ENCODE assay signal across 9 mouse cellular contexts in the genomic region with DNA sequence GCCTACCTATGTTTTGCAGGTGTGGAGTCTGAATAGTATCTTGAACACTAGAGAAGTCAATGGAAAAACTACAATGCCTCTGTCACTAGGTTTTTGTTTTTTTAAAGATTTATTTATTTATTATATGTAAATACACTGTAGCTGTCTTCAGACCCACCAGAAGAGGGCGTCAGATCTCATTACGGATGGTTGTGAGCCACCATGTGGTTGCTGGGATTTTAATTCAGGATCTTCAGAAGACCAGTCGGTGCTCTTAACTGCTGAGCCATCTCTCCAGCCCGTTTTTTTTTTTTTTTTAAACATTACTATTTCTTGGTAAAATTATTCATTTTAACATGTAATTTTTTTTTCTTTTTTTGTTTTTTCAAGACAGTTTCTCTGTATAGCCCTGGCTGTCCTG. TPM values are rescaled to one million over a fixed set of nuclear protein-coding genes. Genes with fewer than 3 reads are reported as not detected.
DNase-seq lines count a peak whose midpoint lies in the region; ATAC-seq and TF ChIP-seq lines count a peak whose summit lies in the region.
"Not testable (repeated sequence)": the region's sequence is repeated elsewhere in the genome, so short reads cannot be mapped to it uniquely, and the experiment has no call there.
"Had no signal": no experiment of that assay in that cellular context is flagged by ENCODE, and none has a peak within 500 bp of the region (broad histone marks: within the 10 kb centered on the region; RNA-seq: fewer than 3 reads in every experiment).

No protein-coding gene starts in this region.

- H3K9ac ChIP-seq in ES-Bruce4 (ENCODE audit: low read depth, poor library complexity, severe bottlenecking): peak overlapping the region; percentile 9; the same call in 1 of the 2 replicates
- H3K9ac ChIP-seq in intestine, postnatal 0 days (ENCODE audit: low read depth, low read length); lung, embryonic 14.5 days; stomach, postnatal 0 days (ENCODE audit: low read length): not testable (repeated sequence)

- TF ChIP-seq EP300 in ES-Bruce4 (IDR thresholded peaks at IDR 0.05; ENCODE audit: insufficient read depth, low read depth, low read length); stomach, postnatal 0 days (optimal IDR thresholded peaks at IDR 0.05): not testable (repeated sequence)

- H3K9me3 ChIP-seq in ES-Bruce4 (replicated peaks; ENCODE audit: control insufficient read depth, insufficient read depth, low read length, poor library complexity, severe bottlenecking); intestine, postnatal 0 days (ENCODE audit: control insufficient read depth); lung, embryonic 14.5 days (ENCODE audit: low read depth, low read length); stomach, postnatal 0 days (ENCODE audit: control insufficient read depth, low read length): not testable (repeated sequence)

- H3K4me3 ChIP-seq in ES-Bruce4 (ENCODE audit: low read depth, low read length); intestine, postnatal 0 days (ENCODE audit: low read depth, low read length); left cerebral cortex, adult 2 months; lung, embryonic 14.5 days (ENCODE audit: low read depth, low read length); stomach, postnatal 0 days (ENCODE audit: low read depth, low read length): not testable (repeated sequence)

- 45% methylated on average over 4 of the region's 4 CpGs for WGBS in intestine, postnatal 0 days
- 39% methylated on average over 4 of the region's 4 CpGs for WGBS in lung, embryonic 14.5 days
- 40% methylated on average over 4 of the region's 4 CpGs for WGBS in stomach, postnatal 0 days

- not testable (repeated sequence) for ATAC-seq in intestine, postnatal 0 days; lung, embryonic 14.5 days (ENCODE audit: insufficient read depth); stomach, postnatal 0 days (ENCODE audit: low FRiP score, low TSS enrichment)

- DNase-seq in 3T3-L1 (ENCODE audit: low read depth, low spot score) (peak; percentile 17), ZHBTc4 (ENCODE audit: low read depth, low spot score) (peak; percentile 30)
- peak; percentile 12 for DNase-seq in heart, adult 11 months
- DNase-seq in left cerebral cortex, adult 2 months (ENCODE audit: extremely low spot score in 1 of 2, low spot score in 2 of 2); lung, embryonic 14.5 days; stomach, postnatal 0 days (ENCODE audit: low spot score): not testable (repeated sequence)

- intact Hi-C loops in left cerebral cortex, adult 2 months (cut with DNase I): not testable (repeated sequence)

- peaks cover 45% of the 10 kb centered on the region for H3K36me3 ChIP-seq in ES-Bruce4 (ENCODE audit: control insufficient read depth, insufficient read depth, low read length, poor library complexity, severe bottlenecking)
- H3K36me3 ChIP-seq in intestine, postnatal 0 days (ENCODE audit: control insufficient read depth, insufficient read depth); stomach, postnatal 0 days (ENCODE audit: control insufficient read depth, insufficient read depth, low read length): not testable (repeated sequence)
- peaks cover 39% of the 10 kb centered on the region for H3K36me3 ChIP-seq in lung, embryonic 14.5 days (ENCODE audit: insufficient read depth)

- not testable (repeated sequence) for H3K27me3 ChIP-seq in ES-Bruce4 (ENCODE audit: control insufficient read depth, insufficient read depth, low read length, poor library complexity, severe bottlenecking); intestine, postnatal 0 days (replicated peaks; ENCODE audit: control insufficient read depth, insufficient read depth, low read length); lung, embryonic 14.5 days (ENCODE audit: insufficient read depth, low read length); stomach, postnatal 0 days (ENCODE audit: control insufficient read depth, insufficient read depth, low read length)

- not testable (repeated sequence) for TF ChIP-seq CTCF in ES-Bruce4 (IDR thresholded peaks at IDR 0.05; ENCODE audit: low read depth, low read length)
- TF ChIP-seq CTCF in intestine, postnatal 0 days (IDR thresholded peaks at IDR 0.05; ENCODE audit: low read depth): peak; percentile 51
- TF ChIP-seq CTCF in left cerebral cortex, adult 2 months (IDR thresholded peaks at IDR 0.05): peak; percentile 54
- peak; percentile 30 for TF ChIP-seq CTCF in lung, embryonic 14.5 days (IDR thresholded peaks at IDR 0.05; ENCODE audit: low read depth)
- peak; percentile 56 for TF ChIP-seq CTCF in stomach, postnatal 0 days (IDR thresholded peaks at IDR 0.05; ENCODE audit: low read depth)

- H3K27ac ChIP-seq in ES-Bruce4 (ENCODE audit: insufficient read depth, low read length); intestine, postnatal 0 days (ENCODE audit: low read depth, low read length); left cerebral cortex, adult 2 months; lung, embryonic 14.5 days (ENCODE audit: low read depth); stomach, postnatal 0 days (replicated peaks): not testable (repeated sequence)

- not testable (repeated sequence) for H3K4me1 ChIP-seq in ES-Bruce4 (ENCODE audit: control insufficient read depth, insufficient read depth, low read length); intestine, postnatal 0 days (replicated peaks; ENCODE audit: control insufficient read depth, insufficient read depth, low read length); lung, embryonic 14.5 days (ENCODE audit: insufficient read depth); stomach, postnatal 0 days (replicated peaks; ENCODE audit: control insufficient read depth, insufficient read depth)

- H3K4me2 ChIP-seq in intestine, postnatal 0 days (replicated peaks; ENCODE audit: low read depth); lung, embryonic 14.5 days; stomach, postnatal 0 days (replicated peaks; ENCODE audit: low read depth): not testable (repeated sequence)

- TF ChIP-seq POLR2A in ES-Bruce4 (IDR thresholded peaks at IDR 0.05; ENCODE audit: insufficient read depth, low read length): not testable (repeated sequence)

RNA-seq across cellular contexts. Expression of a gene that starts 4.0 kb away (rescaled TPM):
- polyA plus RNA-seq in ES-Bruce4 (2011; ENCODE audit: insufficient read depth, insufficient read length, low read depth, missing spikeins): 114 and 119 TPM in 2 replicates
- polyA plus RNA-seq in intestine, postnatal 0 days (2015; fragmentation: Nextera tagmentation; extraction: Ambion mirVana): 100 and 106 TPM in 2 replicates
- total RNA-seq in left cerebral cortex, adult 2 months (2021): 10 to 100 TPM; 71.8 to 80.8 TPM
- 176 and 188 TPM in 2 replicates for polyA plus RNA-seq in lung, embryonic 14.5 days (2014; fragmentation: Nextera tagmentation; extraction: Ambion mirVana)
- 119 and 134 TPM in 2 replicates for polyA plus RNA-seq in stomach, postnatal 0 days (2015; fragmentation: Nextera tagmentation; extraction: Ambion mirVana)

RNA-seq across cellular contexts. Expression of a gene that starts 28.7 kb away (rescaled TPM):
- polyA plus RNA-seq in ES-Bruce4 (2011; ENCODE audit: insufficient read depth, insufficient read length, low read depth, missing spikeins): 1.1 and 2.4 TPM in 2 replicates
- 0.08 TPM in 1 of 2 replicates, not detected in the other for polyA plus RNA-seq in intestine, postnatal 0 days (2015; fragmentation: Nextera tagmentation; extraction: Ambion mirVana)
- 1 to 10 TPM; 3.5 to 3.6 TPM for total RNA-seq in left cerebral cortex, adult 2 months (2021)
- polyA plus RNA-seq in lung, embryonic 14.5 days (2014; fragmentation: Nextera tagmentation; extraction: Ambion mirVana): 0.11 TPM in 1 of 2 replicates, not detected in the other
- polyA plus RNA-seq in stomach, postnatal 0 days (2015; fragmentation: Nextera tagmentation; extraction: Ambion mirVana): 0.16 and 0.77 TPM in 2 replicates
- total RNA-seq: gastrocnemius, postnatal 14 days had no signal

RNA-seq across cellular contexts. Expression of a gene that starts 28.9 kb away (rescaled TPM):
- 32.7 and 35.8 TPM in 2 replicates for polyA plus RNA-seq in ES-Bruce4 (2011; ENCODE audit: insufficient read depth, insufficient read length, low read depth, missing spikeins)
- polyA plus RNA-seq in intestine, postnatal 0 days (2015; fragmentation: Nextera tagmentation; extraction: Ambion mirVana): 12.6 and 14.3 TPM in 2 replicates
- total RNA-seq in left cerebral cortex, adult 2 months (2021): 10 to 100 TPM; 20.6 to 21.1 TPM
- 29.3 and 31.3 TPM in 2 replicates for polyA plus RNA-seq in lung, embryonic 14.5 days (2014; fragmentation: Nextera tagmentation; extraction: Ambion mirVana)
- 13.4 and 15.2 TPM in 2 replicates for polyA plus RNA-seq in stomach, postnatal 0 days (2015; fragmentation: Nextera tagmentation; extraction: Ambion mirVana)
